Comparison of ENCODE assay signal across 8 mouse cellular contexts in genomic region chr3:61364978-61365778, GRCm38 (mm10). TPM values are rescaled to one million over a fixed set of nuclear protein-coding genes. Genes with fewer than 3 reads are reported as not detected.
DNase-seq lines count a peak whose midpoint lies in the region; ATAC-seq lines count a peak whose summit lies in the region.

No protein-coding gene starts in this region.

- no peaks in the 10 kb centered on the region for H3K36me3 ChIP-seq in hindbrain, embryonic 16.5 days (ENCODE audit: control insufficient read depth, insufficient read depth, low read length)
- H3K36me3 ChIP-seq in megakaryocyte, embryonic 14.5 days (replicated peaks; ENCODE audit: low read length) = peaks cover 36% of the 10 kb centered on the region

- peak overlapping the region; percentile 93 for H3K9ac ChIP-seq in hindbrain, embryonic 16.5 days (ENCODE audit: low read depth, low read length)

- H3K4me3 ChIP-seq in hindbrain, embryonic 16.5 days (ENCODE audit: low read length) = peak overlapping the region; percentile 97
- H3K4me3 ChIP-seq in megakaryocyte, embryonic 14.5 days (replicated peaks) = peak overlapping the region; percentile 93

- H3K9me3 ChIP-seq in hindbrain, embryonic 16.5 days (ENCODE audit: control insufficient read depth, low read length) = no peaks in the 10 kb centered on the region
- no peaks in the 10 kb centered on the region for H3K9me3 ChIP-seq in megakaryocyte, embryonic 14.5 days

- intact Hi-C loops in left cerebral cortex, postnatal 10 days (cut with DNase I) = loop anchor here (5.0 to 10.0 kb wide), 5 partner anchors 88 to 827 kb away; no protein-coding TSS in a partner anchor

- peak overlapping the region; percentile 92 for H3K27ac ChIP-seq in hindbrain, embryonic 16.5 days (ENCODE audit: low read depth, low read length)

- peaks cover 16% of the 10 kb centered on the region for H3K4me1 ChIP-seq in hindbrain, embryonic 16.5 days (ENCODE audit: control insufficient read depth, insufficient read depth, low read depth, low read length)
- H3K4me1 ChIP-seq in megakaryocyte, embryonic 14.5 days = peaks cover 52% of the 10 kb centered on the region

- H3K4me2 ChIP-seq in hindbrain, embryonic 16.5 days (ENCODE audit: low read length) = peak overlapping the region; percentile 97

- no peak; the same call in 1 of the 2 replicates for ATAC-seq in hindbrain, embryonic 16.5 days

- no peaks in the 10 kb centered on the region for H3K27me3 ChIP-seq in hindbrain, embryonic 16.5 days (replicated peaks; ENCODE audit: control insufficient read depth, insufficient read depth, low read length)
- no peaks in the 10 kb centered on the region for H3K27me3 ChIP-seq in megakaryocyte, embryonic 14.5 days (replicated peaks)

- WGBS in hindbrain, embryonic 16.5 days = under 1% methylated on average over 63 of the region's 68 CpGs

- DNase-seq in R1 (ENCODE audit: low read depth, low spot score) = peak; percentile 35
- peak; percentile 65 to 66 for DNase-seq in cerebellum, postnatal 25 days
- peak; percentile 20 for DNase-seq in gastrocnemius, adult 18-20 months (ENCODE audit: low spot score)
- peak; percentile 25 to 60 for DNase-seq in left cerebral cortex, postnatal 10 days (ENCODE audit: extremely low spot score in 1 of 2, low spot score in 2 of 2)
- DNase-seq in right cerebral cortex, adult 2 months (ENCODE audit: low spot score in 2 of 2) = peak; percentile 46 to 66
- DNase-seq in urinary bladder, postnatal 36 days (ENCODE audit: low spot score in 2 of 2) = peak; percentile 37 to 48

RNA-seq across cellular contexts. Expression of gene B430305J03Rik, which starts 0.6 kb away (rescaled TPM):
- not detected for total RNA-seq in gastrocnemius, adult 18-20 months (2021)
- not detected in 2 replicates for polyA plus RNA-seq in hindbrain, embryonic 16.5 days (2015; fragmentation: Nextera tagmentation; extraction: Ambion mirVana)
- 1 to 10 TPM; 1.7 to 1.8 TPM for total RNA-seq in left cerebral cortex, postnatal 10 days (2021)
- polyA plus RNA-seq in megakaryocyte, embryonic 14.5 days (2012; ENCODE audit: insufficient read depth, low replicate concordance) = 0.17 and 0.74 TPM in 2 replicates

RNA-seq across cellular contexts. Expression of gene Rap2b, which starts 3.7 kb away (rescaled TPM):
- 1 to 10 TPM; 1.1 TPM for total RNA-seq in gastrocnemius, adult 18-20 months (2021)
- 10.3 and 10.7 TPM in 2 replicates for polyA plus RNA-seq in hindbrain, embryonic 16.5 days (2015; fragmentation: Nextera tagmentation; extraction: Ambion mirVana)
- total RNA-seq in left cerebral cortex, postnatal 10 days (2021) = 10 to 100 TPM; 37.3 to 39.3 TPM
- 18.4 TPM in 2 replicates for polyA plus RNA-seq in megakaryocyte, embryonic 14.5 days (2012; ENCODE audit: insufficient read depth, low replicate concordance)

Comparison
In these comparisons a context has a peak if more than half of its experiments do, and no peak if none do; other contexts are left out.
1. RNA of gene Rap2b, which starts 3.7 kb away (total RNA-seq): 37.3 to 39.3 TPM in left cerebral cortex, postnatal 10 days; 1.1 TPM in gastrocnemius, adult 18-20 months; every median in the first group is over 10 times any median in the second.
2. Peak in every context shown above with its lines, with median percentiles within 50 percentile points of each other: DNase-seq.